Mouse (Mus musculus): ENCODE data around the gene Dap3. TPM values are rescaled to one million over a fixed set of nuclear protein-coding genes. Genes with fewer than 3 reads are reported as not detected.

Dap3 gene
- total and polyA plus RNA-seq, 3 experiments = 128 to 169 (median 145) TPM

- TF ChIP-seq HCFC1 (IDR thresholded peaks at IDR 0.05; ENCODE audit: low read depth, low read length) (no peak), SIN3A (IDR thresholded peaks at IDR 0.05; ENCODE audit: low read length) (no peak), SMC3 (IDR thresholded peaks at IDR 0.05; ENCODE audit: low read depth, low read length) (peak; percentile 31; the same call in 1 of the 2 replicates), RAD21 (IDR thresholded peaks at IDR 0.05; ENCODE audit: low read depth, low read length) (peak; percentile 79), CTCF (conservative IDR thresholded peaks at IDR 0.05 in 1 of 2, IDR thresholded peaks at IDR 0.05 in 1 of 2; ENCODE audit: low read depth in 2 of 2, low read length in 2 of 2) (peak; percentile 7 to 80; a peak in 3 of 4 replicates), CHD1 (IDR thresholded peaks at IDR 0.05; ENCODE audit: low read depth, low read length) (no peak), ZMIZ1 (IDR thresholded peaks at IDR 0.05; ENCODE audit: low read depth, low read length) (no peak), PAX5 (IDR thresholded peaks at IDR 0.05; ENCODE audit: low read length) (no peak), BHLHE40 (IDR thresholded peaks at IDR 0.05; ENCODE audit: low read depth, low read length) (no peak), EP300 (IDR thresholded peaks at IDR 0.05; ENCODE audit: low read length) (no peak), MAX (IDR thresholded peaks at IDR 0.05; ENCODE audit: low read length) (no peak), UBTF (IDR thresholded peaks at IDR 0.05; ENCODE audit: low read depth, low read length) (no peak), RCOR1 (conservative IDR thresholded peaks at IDR 0.05; ENCODE audit: low read depth, low read length) (no peak), USF2 (conservative IDR thresholded peaks at IDR 0.05; ENCODE audit: low read depth, low read length) (no peak), ZKSCAN1 (IDR thresholded peaks at IDR 0.05; ENCODE audit: borderline replicate concordance, low read depth, low read length) (no peak)
- DNase-seq (ENCODE audit: extremely low read depth) = peak; percentile 40
- Histone ChIP-seq H3K9ac (ENCODE audit: insufficient read depth, low read depth) (no peak overlapping the region), H3K27me3 (replicated peaks) (no peaks in the 10 kb centered on the region), H3K27ac (ENCODE audit: insufficient read depth, low read depth) (no peak overlapping the region), H3K4me2 (ENCODE audit: insufficient read depth, low read depth, poor library complexity, severe bottlenecking) (no peak overlapping the region), H3K9me3 (replicated peaks; ENCODE audit: low read length) (no peaks in the 10 kb centered on the region), H3K79me2 (replicated peaks; ENCODE audit: control insufficient read depth, extremely low read depth, insufficient read depth, poor library complexity, severe bottlenecking) (peaks cover 2% of the 10 kb centered on the region), H3K36me3 (replicated peaks in 1 of 2; ENCODE audit: control insufficient read depth in 1 of 2, insufficient read depth in 1 of 2, low read length in 1 of 2) (peaks cover 31 to 82% of the 10 kb centered on the region in 2 experiments), H3K4me1 (ENCODE audit: control insufficient read depth in 1 of 2, insufficient read depth in 2 of 2) (no peaks in the 10 kb centered on the region), H3K4me3 (replicated peaks in 1 of 3; ENCODE audit: low read depth in 2 of 3, low read length in 2 of 3, poor library complexity in 1 of 3) (no peak overlapping the region)
- dilution Hi-C loops (cut with MboI; ENCODE audit: extremely low pct_ligation_motif_present, extremely low pct_unique_long_range_greater_than_20kb, low sequenced_read_pairs) (no loop called here), in situ Hi-C loops (cut with MboI; ENCODE audit: low pct_ligation_motif_present, low pct_unique_long_range_greater_than_20kb, low sequenced_read_pairs) (loop anchor here (10.0 to 25.0 kb wide), 2 partner anchors 98 to 175 kb away; no protein-coding TSS in a partner anchor)
These were observed 11.2 kb downstream of the Dap3 start for GRCm38 (mm10) chr3:88939749-88940148.

- H3K4me3 ChIP-seq (replicated peaks in 1 of 3; ENCODE audit: low read depth in 2 of 3, low read length in 2 of 3, poor library complexity in 1 of 3) = no peak overlapping the region
These were observed 11.9 kb downstream of the Dap3 start for GRCm38 (mm10) chr3:88939071-88939470.

More at GRCm38 (mm10) chr3:88939071-88939470, 11.9 kb downstream of the Dap3 start:
- no peak for TF ChIP-seq USF1 (IDR thresholded peaks at IDR 0.05; ENCODE audit: low read depth, low read length)
- TF ChIP-seq CTCF (conservative IDR thresholded peaks at IDR 0.05 in 1 of 2, IDR thresholded peaks at IDR 0.05 in 1 of 2; ENCODE audit: low read depth in 2 of 2, low read length in 2 of 2) = 0 out of 4 replicates have a peak, but pooled peaks of 1 of the 2 experiments have one; percentile 1
- Histone ChIP-seq H3K9me3 (replicated peaks; ENCODE audit: low read length) (no peaks in the 10 kb centered on the region), H3K9ac (ENCODE audit: insufficient read depth, low read depth) (no peak overlapping the region), H3K4me2 (ENCODE audit: insufficient read depth, low read depth, poor library complexity, severe bottlenecking) (no peak overlapping the region), H3K4me1 (ENCODE audit: control insufficient read depth in 1 of 2, insufficient read depth in 2 of 2) (no peaks in the 10 kb centered on the region), H3K36me3 (replicated peaks in 1 of 2; ENCODE audit: control insufficient read depth in 1 of 2, insufficient read depth in 1 of 2, low read length in 1 of 2) (peaks cover 31 to 89% of the 10 kb centered on the region in 2 experiments), H3K27me3 (replicated peaks) (no peaks in the 10 kb centered on the region), H3K27ac (ENCODE audit: insufficient read depth, low read depth) (no peak overlapping the region), H3K79me2 (replicated peaks; ENCODE audit: control insufficient read depth, extremely low read depth, insufficient read depth, poor library complexity, severe bottlenecking) (no peaks in the 10 kb centered on the region; the same call in none of the 2 replicates)
- DNase-seq (ENCODE audit: extremely low read depth) = no peak
- in situ Hi-C loops (cut with MboI; ENCODE audit: low pct_ligation_motif_present, low pct_unique_long_range_greater_than_20kb, low sequenced_read_pairs) (loop anchor here (10.0 to 25.0 kb wide), 2 partner anchors 98 to 174 kb away; no protein-coding TSS in a partner anchor), dilution Hi-C loops (cut with MboI; ENCODE audit: extremely low pct_ligation_motif_present, extremely low pct_unique_long_range_greater_than_20kb, low sequenced_read_pairs) (no loop called here)
